30 mouse cellular contexts compared by ENCODE assay signal in genomic region chr2:120565363-120565762, GRCm38 (mm10). TPM values are rescaled to one million over a fixed set of nuclear protein-coding genes. Genes with fewer than 3 reads are reported as not detected.
DNase-seq lines count a peak whose midpoint lies in the region; ATAC-seq lines count a peak whose summit lies in the region.
"Had no signal": no experiment of that assay in that cellular context is flagged by ENCODE, and none has a peak within 500 bp of the region (broad histone marks: within the 10 kb centered on the region; RNA-seq: fewer than 3 reads in every experiment).

No protein-coding gene starts in this region.

- H3K27me3 ChIP-seq in liver, embryonic 11.5 days (replicated peaks; ENCODE audit: control insufficient read depth, insufficient read depth, low read length), result no peaks in the 10 kb centered on the region
- H3K27me3 ChIP-seq in liver, embryonic 13.5 days, result no peaks in the 10 kb centered on the region
- H3K27me3 ChIP-seq in kidney, embryonic 14.5 days (ENCODE audit: control insufficient read depth, insufficient read depth, low read length), result no peaks in the 10 kb centered on the region
- H3K27me3 ChIP-seq in forebrain, embryonic 15.5 days, result no peaks in the 10 kb centered on the region
- no peaks in the 10 kb centered on the region for H3K27me3 ChIP-seq in midbrain, embryonic 16.5 days (ENCODE audit: control insufficient read depth, insufficient read depth, low read depth, low read length)
- H3K27me3 ChIP-seq: forebrain, embryonic 13.5 days; heart, embryonic 12.5 days; hindbrain, embryonic 13.5 days; limb, embryonic 13.5 days; midbrain, embryonic 12.5 days; neural tube, embryonic 12.5 days had no signal

- H3K36me3 ChIP-seq in liver, embryonic 11.5 days (ENCODE audit: control insufficient read depth, insufficient read depth, low read length), result no peaks in the 10 kb centered on the region
- 0 out of 2 replicates have a peak, but pooled peaks cover 5% of the 10 kb centered on the region for H3K36me3 ChIP-seq in liver, embryonic 13.5 days
- H3K36me3 ChIP-seq in macrophage (ENCODE audit: inconsistent target), result no peaks in the 10 kb centered on the region
- H3K36me3 ChIP-seq in kidney, embryonic 14.5 days (ENCODE audit: control insufficient read depth, insufficient read depth, low read length), result no peaks in the 10 kb centered on the region
- H3K36me3 ChIP-seq in forebrain, embryonic 15.5 days, result no peaks in the 10 kb centered on the region
- H3K36me3 ChIP-seq in midbrain, embryonic 16.5 days (ENCODE audit: control insufficient read depth, insufficient read depth, low read length), result no peaks in the 10 kb centered on the region
- H3K36me3 ChIP-seq: heart, embryonic 12.5 days; hindbrain, embryonic 13.5 days; midbrain, embryonic 12.5 days; neural tube, embryonic 12.5 days had no signal

- H3K4me1 ChIP-seq in liver, embryonic 11.5 days (replicated peaks; ENCODE audit: control insufficient read depth, insufficient read depth, low read length), result peaks cover 15% of the 10 kb centered on the region
- H3K4me1 ChIP-seq in liver, embryonic 13.5 days (replicated peaks), result peaks cover 68% of the 10 kb centered on the region
- H3K4me1 ChIP-seq in kidney, embryonic 14.5 days (ENCODE audit: control insufficient read depth, insufficient read depth, low read length), result peaks cover 9% of the 10 kb centered on the region; the same call in 1 of the 2 replicates
- peaks cover 31% of the 10 kb centered on the region for H3K4me1 ChIP-seq in forebrain, embryonic 15.5 days
- H3K4me1 ChIP-seq in midbrain, embryonic 16.5 days (ENCODE audit: control insufficient read depth, insufficient read depth, low read length), result peaks cover 31% of the 10 kb centered on the region

- H3K4me3 ChIP-seq in liver, embryonic 11.5 days (ENCODE audit: low read depth, low read length), result no peak overlapping the region
- H3K4me3 ChIP-seq in liver, embryonic 13.5 days (replicated peaks), result no peak overlapping the region
- H3K4me3 ChIP-seq in macrophage (ENCODE audit: inconsistent target), result no peak overlapping the region
- no peak overlapping the region for H3K4me3 ChIP-seq in kidney, embryonic 14.5 days (ENCODE audit: low read length)
- H3K4me3 ChIP-seq in forebrain, embryonic 15.5 days, result no peak overlapping the region
- no peak overlapping the region for H3K4me3 ChIP-seq in midbrain, embryonic 16.5 days (ENCODE audit: low read depth, low read length)
- H3K4me3 ChIP-seq: forebrain, embryonic 13.5 days; gastrocnemius, adult 2 months; heart, adult 2 months; heart, embryonic 12.5 days; hindbrain, embryonic 13.5 days; left cerebral cortex, adult 2 months; limb, embryonic 13.5 days; midbrain, embryonic 12.5 days; neural tube, embryonic 12.5 days had no signal

- 33% methylated on average over 2 of the region's 2 CpGs for WGBS in liver, embryonic 11.5 days
- 7% methylated on average over 2 of the region's 2 CpGs for WGBS in liver, embryonic 13.5 days (ENCODE audit: insufficient replicate concordance)
- WGBS in macrophage (ENCODE audit: missing documents), result 5% methylated on average over 2 of the region's 2 CpGs
- WGBS in kidney, embryonic 14.5 days, result 85% methylated on average over 2 of the region's 2 CpGs
- 88% methylated on average over 2 of the region's 2 CpGs for WGBS in forebrain, embryonic 15.5 days
- 88% methylated on average over 2 of the region's 2 CpGs for WGBS in midbrain, embryonic 16.5 days

- no peaks in the 10 kb centered on the region for H3K9me3 ChIP-seq in liver, embryonic 11.5 days (ENCODE audit: control insufficient read depth, low read length)
- no peaks in the 10 kb centered on the region for H3K9me3 ChIP-seq in liver, embryonic 13.5 days (replicated peaks)
- H3K9me3 ChIP-seq in kidney, embryonic 14.5 days (ENCODE audit: control insufficient read depth, low read length), result no peaks in the 10 kb centered on the region
- H3K9me3 ChIP-seq in forebrain, embryonic 15.5 days, result no peaks in the 10 kb centered on the region
- H3K9me3 ChIP-seq in midbrain, embryonic 16.5 days (replicated peaks; ENCODE audit: control insufficient read depth, low read length, poor library complexity, severe bottlenecking), result no peaks in the 10 kb centered on the region
- H3K9me3 ChIP-seq: forebrain, embryonic 13.5 days; heart, embryonic 12.5 days; hindbrain, embryonic 13.5 days; limb, embryonic 13.5 days; midbrain, embryonic 12.5 days; neural tube, embryonic 12.5 days had no signal

- peaks cover 61% of the 10 kb centered on the region for H3K79me2 ChIP-seq in macrophage (ENCODE audit: inconsistent target)

- ATAC-seq in liver, embryonic 11.5 days (replicated peaks; ENCODE audit: low FRiP score), result 0 out of 2 replicates have a peak, but pooled peaks have one; percentile 29
- ATAC-seq in liver, embryonic 13.5 days (ENCODE audit: low read depth), result no peak
- no peak for ATAC-seq in kidney, embryonic 14.5 days (ENCODE audit: low FRiP score, low TSS enrichment)
- ATAC-seq in forebrain, embryonic 15.5 days (replicated peaks), result no peak
- no peak for ATAC-seq in midbrain, embryonic 16.5 days
- ATAC-seq: forebrain, embryonic 13.5 days; intestine, postnatal 0 days had no signal

- no peak overlapping the region for H3K9ac ChIP-seq in liver, embryonic 11.5 days (ENCODE audit: low read depth, low read length)
- no peak overlapping the region for H3K9ac ChIP-seq in liver, embryonic 13.5 days
- H3K9ac ChIP-seq in kidney, embryonic 14.5 days (ENCODE audit: low read depth, low read length), result no peak overlapping the region
- no peak overlapping the region for H3K9ac ChIP-seq in forebrain, embryonic 15.5 days (replicated peaks)
- H3K9ac ChIP-seq in midbrain, embryonic 16.5 days (ENCODE audit: low read depth, low read length), result no peak overlapping the region
- H3K9ac ChIP-seq: forebrain, embryonic 13.5 days; heart, embryonic 12.5 days; hindbrain, embryonic 13.5 days; limb, embryonic 13.5 days; midbrain, embryonic 12.5 days; neural tube, embryonic 12.5 days had no signal

- peak overlapping the region; percentile 79 for H3K27ac ChIP-seq in liver, embryonic 11.5 days (ENCODE audit: low read depth, low read length)
- peak overlapping the region; percentile 58 for H3K27ac ChIP-seq in liver, embryonic 13.5 days
- peak overlapping the region; percentile 39 for H3K27ac ChIP-seq in macrophage
- no peak overlapping the region for H3K27ac ChIP-seq in kidney, embryonic 14.5 days (ENCODE audit: low read depth, low read length)
- H3K27ac ChIP-seq in forebrain, embryonic 15.5 days (replicated peaks), result no peak overlapping the region
- H3K27ac ChIP-seq in midbrain, embryonic 16.5 days (ENCODE audit: low read length), result no peak overlapping the region
- H3K27ac ChIP-seq: forebrain, embryonic 13.5 days; gastrocnemius, adult 2 months; heart, adult 2 months; hindbrain, embryonic 13.5 days; left cerebral cortex, adult 2 months; limb, embryonic 13.5 days; midbrain, embryonic 12.5 days; neural tube, embryonic 12.5 days had no signal

- peak overlapping the region; percentile 46 for H3K4me2 ChIP-seq in liver, embryonic 11.5 days
- H3K4me2 ChIP-seq in liver, embryonic 13.5 days, result no peak overlapping the region
- H3K4me2 ChIP-seq in kidney, embryonic 14.5 days (replicated peaks; ENCODE audit: low read depth, low read length), result no peak overlapping the region
- H3K4me2 ChIP-seq in forebrain, embryonic 15.5 days (replicated peaks), result no peak overlapping the region
- no peak overlapping the region for H3K4me2 ChIP-seq in midbrain, embryonic 16.5 days (ENCODE audit: low read length)
- H3K4me2 ChIP-seq: forebrain, embryonic 13.5 days; heart, embryonic 12.5 days; hindbrain, embryonic 13.5 days; limb, embryonic 13.5 days; midbrain, embryonic 12.5 days; neural tube, embryonic 12.5 days had no signal

- no peak for DNase-seq in liver, embryonic 11.5 days (ENCODE audit: low spot score)
- DNase-seq in liver, result no peak
- DNase-seq in liver, embryonic 13.5 days, result no peak
- DNase-seq: adrenal gland, postnatal 25 days; cerebellum, adult 2 months; cerebellum, postnatal 14 days; gastrocnemius, adult 2 months; gastrocnemius, postnatal 36 days; heart, adult 2 months; heart, postnatal 4 days; kidney, adult 9 months; kidney, postnatal 14 days; layer of hippocampus, adult 9-11 months; lung, adult 2 months; lung, postnatal 10 days; right cerebral cortex, adult 18-20 months; spleen, adult 18-20 months; thymus, postnatal 14 days had no signal

RNA-seq across cellular contexts. Expression of gene Zfp106, which starts 1.7 kb away (rescaled TPM):
- polyA plus RNA-seq in liver, embryonic 11.5 days (2014; fragmentation: Nextera tagmentation; extraction: Ambion mirVana), result 75.0 and 81.9 TPM in 2 replicates
- polyA plus RNA-seq in liver, embryonic 13.5 days (2015; fragmentation: Nextera tagmentation; extraction: Ambion mirVana), result 25.6 and 29.1 TPM in 2 replicates
- total RNA-seq in macrophage (2018; cell fraction: chromatin; rRNA removed), result 100 to 1,000 TPM in 16 of 26 experiments, 10 to 100 TPM in 10; 36.1 to 221 (median 126) TPM
- total RNA-seq in macrophage (2018; cell fraction: cytosol; rRNA removed), result 10 to 100 TPM; 46.0 to 87.7 (median 67.0) TPM
- total RNA-seq in macrophage (2018; cell fraction: nucleus; rRNA removed), result 100 to 1,000 TPM in 9 of 26 experiments, 10 to 100 TPM in 17; 40.3 to 134 (median 92.1) TPM
- polyA plus RNA-seq in macrophage (2018), result 45.2 to 55.7 TPM (median 52.7 TPM) in 3 replicates
- 52.9 and 69.6 TPM in 2 replicates for polyA plus RNA-seq in kidney, embryonic 14.5 days (2014; fragmentation: Nextera tagmentation; extraction: Ambion mirVana)
- polyA plus RNA-seq in forebrain, embryonic 15.5 days (2015; fragmentation: Nextera tagmentation; extraction: Ambion mirVana), result 47.8 and 50.8 TPM in 2 replicates
- 33.6 and 33.7 TPM in 2 replicates for polyA plus RNA-seq in midbrain, embryonic 16.5 days (2015; fragmentation: Nextera tagmentation; extraction: Ambion mirVana)

RNA-seq across cellular contexts. Expression of gene Snap23, which starts 2.1 kb away (rescaled TPM):
- polyA plus RNA-seq in liver, embryonic 11.5 days (2014; fragmentation: Nextera tagmentation; extraction: Ambion mirVana), result 74.2 and 76.5 TPM in 2 replicates
- polyA plus RNA-seq in liver, embryonic 13.5 days (2015; fragmentation: Nextera tagmentation; extraction: Ambion mirVana), result 31.3 and 36.9 TPM in 2 replicates
- total RNA-seq in macrophage (2018; cell fraction: chromatin; rRNA removed), result 100 to 1,000 TPM in 20 of 26 experiments, 10 to 100 TPM in 6; 76.3 to 311 (median 116) TPM
- total RNA-seq in macrophage (2018; cell fraction: cytosol; rRNA removed), result 100 to 1,000 TPM in 11 of 26 experiments, 10 to 100 TPM in 15; 66.6 to 148 (median 87.1) TPM
- 100 to 1,000 TPM in 10 of 26 experiments, 10 to 100 TPM in 16; 59.1 to 197 (median 89.3) TPM for total RNA-seq in macrophage (2018; cell fraction: nucleus; rRNA removed)
- polyA plus RNA-seq in macrophage (2018), result 69.9 to 226 TPM (median 125 TPM) in 3 replicates
- polyA plus RNA-seq in kidney, embryonic 14.5 days (2014; fragmentation: Nextera tagmentation; extraction: Ambion mirVana), result 46.0 and 61.0 TPM in 2 replicates
- polyA plus RNA-seq in forebrain, embryonic 15.5 days (2015; fragmentation: Nextera tagmentation; extraction: Ambion mirVana), result 17.3 and 19.6 TPM in 2 replicates
- polyA plus RNA-seq in midbrain, embryonic 16.5 days (2015; fragmentation: Nextera tagmentation; extraction: Ambion mirVana), result 15.0 and 17.2 TPM in 2 replicates

RNA-seq across cellular contexts. Expression of gene Haus2, which starts 43.8 kb away (rescaled TPM):
- 30.6 and 31.2 TPM in 2 replicates for polyA plus RNA-seq in liver, embryonic 11.5 days (2014; fragmentation: Nextera tagmentation; extraction: Ambion mirVana)
- polyA plus RNA-seq in liver, embryonic 13.5 days (2015; fragmentation: Nextera tagmentation; extraction: Ambion mirVana), result 17.6 and 19.1 TPM in 2 replicates
- 1 to 10 TPM; 1.6 to 7.8 (median 3.9) TPM for total RNA-seq in macrophage (2018; cell fraction: chromatin; rRNA removed)
- 10 to 100 TPM in 13 of 26 experiments, 1 to 10 TPM in 13; 5.8 to 14.2 (median 10.2) TPM for total RNA-seq in macrophage (2018; cell fraction: cytosol; rRNA removed)
- 10 to 100 TPM in 1 of 26 experiments, 1 to 10 TPM in 25; 2.5 to 12.6 (median 4.3) TPM for total RNA-seq in macrophage (2018; cell fraction: nucleus; rRNA removed)
- 9.1 to 15.6 TPM (median 9.1 TPM) in 3 replicates for polyA plus RNA-seq in macrophage (2018)
- polyA plus RNA-seq in kidney, embryonic 14.5 days (2014; fragmentation: Nextera tagmentation; extraction: Ambion mirVana), result 23.3 and 27.4 TPM in 2 replicates
- 29.5 and 30.5 TPM in 2 replicates for polyA plus RNA-seq in forebrain, embryonic 15.5 days (2015; fragmentation: Nextera tagmentation; extraction: Ambion mirVana)
- 25.0 and 26.6 TPM in 2 replicates for polyA plus RNA-seq in midbrain, embryonic 16.5 days (2015; fragmentation: Nextera tagmentation; extraction: Ambion mirVana)

RNA-seq across cellular contexts. Expression of gene Lrrc57, which starts 44.0 kb away (rescaled TPM):
- 17.2 and 24.2 TPM in 2 replicates for polyA plus RNA-seq in liver, embryonic 11.5 days (2014; fragmentation: Nextera tagmentation; extraction: Ambion mirVana)
- polyA plus RNA-seq in liver, embryonic 13.5 days (2015; fragmentation: Nextera tagmentation; extraction: Ambion mirVana), result 14.2 and 15.6 TPM in 2 replicates
- 10 to 100 TPM in 9 of 26 experiments, 1 to 10 TPM in 17; 1.5 to 22.7 (median 7.8) TPM for total RNA-seq in macrophage (2018; cell fraction: chromatin; rRNA removed)
- 10 to 100 TPM; 12.3 to 32.7 (median 20.2) TPM for total RNA-seq in macrophage (2018; cell fraction: cytosol; rRNA removed)
- 10 to 100 TPM in 16 of 26 experiments, 1 to 10 TPM in 10; 2.9 to 27.3 (median 12.2) TPM for total RNA-seq in macrophage (2018; cell fraction: nucleus; rRNA removed)
- 24.7 to 30.5 TPM (median 28.5 TPM) in 3 replicates for polyA plus RNA-seq in macrophage (2018)
- polyA plus RNA-seq in kidney, embryonic 14.5 days (2014; fragmentation: Nextera tagmentation; extraction: Ambion mirVana), result 19.0 and 19.9 TPM in 2 replicates
- polyA plus RNA-seq in forebrain, embryonic 15.5 days (2015; fragmentation: Nextera tagmentation; extraction: Ambion mirVana), result 37.6 and 38.7 TPM in 2 replicates
- 30.0 and 32.3 TPM in 2 replicates for polyA plus RNA-seq in midbrain, embryonic 16.5 days (2015; fragmentation: Nextera tagmentation; extraction: Ambion mirVana)

Comparison
In these comparisons a context has a peak if more than half of its experiments do, and no peak if none do; other contexts are left out.
1. H3K27ac ChIP-seq: peak in liver, embryonic 11.5 days (single experiment), liver, embryonic 13.5 days (single experiment) and macrophage (single experiment); none in kidney, embryonic 14.5 days (single experiment), forebrain, embryonic 15.5 days (single experiment) and midbrain, embryonic 16.5 days (single experiment).